ENCODE assay signal across 30 mouse cellular contexts in the genomic region with DNA sequence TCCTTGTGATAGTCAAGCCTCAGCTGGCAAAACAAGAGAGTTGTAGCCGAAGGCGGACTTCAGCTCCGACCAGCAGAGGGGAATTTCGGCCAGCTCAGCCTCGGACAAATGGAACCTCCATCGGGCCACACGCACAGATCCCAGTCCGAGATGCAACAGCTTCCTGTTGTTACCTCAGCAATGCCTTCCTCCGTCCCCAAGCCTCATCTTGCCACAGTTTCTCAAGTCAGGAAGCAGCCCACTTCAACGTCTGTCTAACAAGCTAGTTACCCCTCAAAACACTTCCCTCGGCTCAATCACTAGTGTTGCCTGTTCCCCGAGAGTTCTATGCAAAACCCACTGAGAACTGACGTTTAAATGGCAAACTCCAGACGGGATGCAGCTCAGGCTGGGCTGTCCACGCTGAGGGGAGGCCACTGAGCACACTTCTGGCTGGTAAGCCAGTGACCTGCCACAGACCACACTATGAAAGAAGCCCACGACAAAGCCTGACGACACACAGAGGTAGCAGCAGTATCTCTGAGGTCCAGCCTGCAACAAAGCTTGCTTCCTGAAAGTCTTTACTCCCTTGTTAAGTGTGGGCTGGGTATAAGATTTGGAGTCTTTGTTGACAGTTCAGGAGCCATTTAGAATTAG. TPM values are rescaled to one million over a fixed set of nuclear protein-coding genes. Genes with fewer than 3 reads are reported as not detected.
DNase-seq lines count a peak whose midpoint lies in the region; ATAC-seq and TF ChIP-seq lines count a peak whose summit lies in the region.
"Had no signal": no experiment of that assay in that cellular context is flagged by ENCODE, and none has a peak within 500 bp of the region (broad histone marks: within the 10 kb centered on the region; RNA-seq: fewer than 3 reads in every experiment).

No protein-coding gene starts in this region.

- no peaks in the 10 kb centered on the region for H3K27me3 ChIP-seq in kidney, postnatal 0 days (ENCODE audit: insufficient read depth, low read length)
- H3K27me3 ChIP-seq in kidney, embryonic 16.5 days (ENCODE audit: insufficient read depth, low read length), result no peaks in the 10 kb centered on the region
- H3K27me3 ChIP-seq: embryonic facial prominence, embryonic 12.5 days; heart, embryonic 13.5 days; liver, embryonic 15.5 days; lung, embryonic 15.5 days; neural tube, embryonic 13.5 days had no signal

- H3K9ac ChIP-seq in kidney, postnatal 0 days (ENCODE audit: low read depth, low read length), result no peak overlapping the region
- H3K9ac ChIP-seq in kidney, embryonic 16.5 days (replicated peaks; ENCODE audit: low read length), result no peak overlapping the region
- H3K9ac ChIP-seq: embryonic facial prominence, embryonic 12.5 days; heart, embryonic 13.5 days; liver, embryonic 15.5 days; lung, embryonic 15.5 days; midbrain, embryonic 12.5 days; neural tube, embryonic 13.5 days had no signal

- no peak for ATAC-seq in kidney, postnatal 0 days (replicated peaks; ENCODE audit: low FRiP score, low read depth)
- no peak for ATAC-seq in kidney, embryonic 16.5 days (ENCODE audit: low FRiP score, low TSS enrichment)
- ATAC-seq in megakaryocyte, adult 5-6 weeks (ENCODE audit: poor library complexity, severe bottlenecking), result peak; percentile 49
- ATAC-seq: forebrain, embryonic 16.5 days; hindbrain, embryonic 16.5 days had no signal

- intact Hi-C loops in gastrocnemius, adult 2 months (cut with DNase I), result no loop called here

- H3K4me1 ChIP-seq in kidney, postnatal 0 days (replicated peaks; ENCODE audit: insufficient read depth, low read length), result peaks cover 38% of the 10 kb centered on the region
- peaks cover 69% of the 10 kb centered on the region for H3K4me1 ChIP-seq in kidney, embryonic 16.5 days (ENCODE audit: insufficient read depth, low read length)
- peaks cover 42% of the 10 kb centered on the region for H3K4me1 ChIP-seq in brown adipose tissue, adult 24 weeks (ENCODE audit: control insufficient read depth, insufficient read depth, insufficient read length, low read length)

- H3K27ac ChIP-seq in gastrocnemius, adult 2 months, result peak overlapping the region; percentile 31; the same call in 1 of the 2 replicates
- H3K27ac ChIP-seq in kidney, postnatal 0 days, result peak overlapping the region; percentile 10; the same call in 1 of the 2 replicates
- no peak overlapping the region for H3K27ac ChIP-seq in kidney, embryonic 16.5 days (ENCODE audit: low read length)
- peak overlapping the region; percentile 32; the same call in 1 of the 2 replicates for H3K27ac ChIP-seq in brown adipose tissue, adult 24 weeks (replicated peaks; ENCODE audit: low read depth, low read length)
- H3K27ac ChIP-seq: embryonic facial prominence, embryonic 12.5 days; forebrain, embryonic 10.5 days; liver, embryonic 15.5 days; lung, embryonic 15.5 days; midbrain, embryonic 12.5 days; neural tube, embryonic 13.5 days had no signal

- no peak overlapping the region for H3K4me3 ChIP-seq in gastrocnemius, adult 2 months
- no peak overlapping the region for H3K4me3 ChIP-seq in kidney, postnatal 0 days (replicated peaks; ENCODE audit: low read depth, low read length)
- H3K4me3 ChIP-seq in kidney, embryonic 16.5 days (ENCODE audit: low read length), result no peak overlapping the region
- H3K4me3 ChIP-seq in brown adipose tissue, adult 24 weeks (ENCODE audit: insufficient read depth, low read depth, low read length), result no peak overlapping the region
- H3K4me3 ChIP-seq: embryonic facial prominence, embryonic 12.5 days; forebrain, embryonic 10.5 days; heart, embryonic 13.5 days; liver, embryonic 15.5 days; lung, embryonic 15.5 days; megakaryocyte, embryonic 14.5 days; midbrain, embryonic 12.5 days; neural tube, embryonic 13.5 days had no signal

- H3K9me3 ChIP-seq in kidney, postnatal 0 days (replicated peaks; ENCODE audit: low read length), result no peaks in the 10 kb centered on the region
- H3K9me3 ChIP-seq in kidney, embryonic 16.5 days (ENCODE audit: low read length), result no peaks in the 10 kb centered on the region
- H3K9me3 ChIP-seq: embryonic facial prominence, embryonic 12.5 days; forebrain, embryonic 10.5 days; heart, embryonic 13.5 days; liver, embryonic 15.5 days; lung, embryonic 15.5 days; megakaryocyte, embryonic 14.5 days; midbrain, embryonic 12.5 days; neural tube, embryonic 13.5 days had no signal

- TF ChIP-seq CTCF in gastrocnemius, adult 2 months (IDR thresholded peaks at IDR 0.05), result no peak
- no peak for TF ChIP-seq CTCF in kidney, postnatal 0 days (IDR thresholded peaks at IDR 0.05; ENCODE audit: low read depth)

- no peak for DNase-seq in gastrocnemius, adult 2 months
- DNase-seq in gastrocnemius, adult 18-20 months (ENCODE audit: low spot score), result no peak
- DNase-seq in kidney, postnatal 0 days (ENCODE audit: low spot score), result no peak
- no peak for DNase-seq in right cerebral cortex, postnatal 4 days
- DNase-seq in thymus, postnatal 14 days, result no peak
- DNase-seq: adrenal gland, adult 8-10 months; cerebellum, adult 11 months; cerebellum, adult 9-10 months; cerebellum, postnatal 36 days; embryo, embryonic 11 days; gastrocnemius, postnatal 10 days; heart, postnatal 10 days; kidney, adult 9 months; layer of hippocampus, postnatal 36 days; left cerebral cortex, postnatal 4 days; thymus, postnatal 25 days had no signal

- H3K4me2 ChIP-seq in kidney, postnatal 0 days (ENCODE audit: low read length), result no peak overlapping the region
- no peak overlapping the region for H3K4me2 ChIP-seq in kidney, embryonic 16.5 days (replicated peaks; ENCODE audit: low read depth, low read length)
- H3K4me2 ChIP-seq: embryonic facial prominence, embryonic 12.5 days; heart, embryonic 13.5 days; liver, embryonic 15.5 days; lung, embryonic 15.5 days; midbrain, embryonic 12.5 days; neural tube, embryonic 13.5 days had no signal

- H3K36me3 ChIP-seq in kidney, postnatal 0 days (ENCODE audit: insufficient read depth, low read length), result 0 out of 2 replicates have a peak, but pooled peaks cover 1% of the 10 kb centered on the region
- H3K36me3 ChIP-seq in kidney, embryonic 16.5 days (ENCODE audit: insufficient read depth, low read length), result 0 out of 2 replicates have a peak, but pooled peaks cover under 1% of the 10 kb centered on the region
- H3K36me3 ChIP-seq: embryonic facial prominence, embryonic 12.5 days; G1E; liver, embryonic 15.5 days; lung, embryonic 15.5 days; midbrain, embryonic 12.5 days had no signal

- 49% methylated on average over 17 of the region's 17 CpGs for WGBS in kidney, postnatal 0 days
- 48% methylated on average over 17 of the region's 17 CpGs for WGBS in kidney, embryonic 16.5 days

RNA-seq across cellular contexts. Expression of gene Trio, which starts 34.5 kb away (rescaled TPM):
- total RNA-seq in gastrocnemius, adult 2 months (2021), result 10 to 100 TPM; 35.3 to 43.2 TPM
- total RNA-seq in gastrocnemius, adult 18-20 months (2021), result 10 to 100 TPM; 21.1 to 33.0 TPM
- polyA plus RNA-seq in kidney, postnatal 0 days (2015; fragmentation: Nextera tagmentation; extraction: Ambion mirVana), result 17.4 and 19.9 TPM in 2 replicates
- polyA plus RNA-seq in kidney, embryonic 16.5 days (2015; fragmentation: Nextera tagmentation; extraction: Ambion mirVana), result 24.3 and 27.8 TPM in 2 replicates
- 14.4 and 18.0 TPM in 2 replicates for polyA plus RNA-seq in brown adipose tissue, adult 24 weeks (2012; ENCODE audit: insufficient read depth, insufficient read length, missing spikeins)
- total RNA-seq in megakaryocyte, adult 5-6 weeks (2015), result 46.1 and 50.8 TPM in 2 replicates
- 33.9 and 37.3 TPM in 2 replicates for total RNA-seq in megakaryocyte, adult 5-6 weeks (2017)
- polyA plus RNA-seq: G1E had no signal
